Mouse (Mus musculus): ENCODE measurements around the gene Tspan32. TPM values are rescaled to one million over a fixed set of nuclear protein-coding genes. Genes with fewer than 3 reads are reported as not detected.
A peak's percentile ranks its signal among the peaks of the same experiment; 100 is the strongest.

Gene Tspan32
- polyA plus RNA-seq, 1 experiment: 0.25 TPM

DNA sequence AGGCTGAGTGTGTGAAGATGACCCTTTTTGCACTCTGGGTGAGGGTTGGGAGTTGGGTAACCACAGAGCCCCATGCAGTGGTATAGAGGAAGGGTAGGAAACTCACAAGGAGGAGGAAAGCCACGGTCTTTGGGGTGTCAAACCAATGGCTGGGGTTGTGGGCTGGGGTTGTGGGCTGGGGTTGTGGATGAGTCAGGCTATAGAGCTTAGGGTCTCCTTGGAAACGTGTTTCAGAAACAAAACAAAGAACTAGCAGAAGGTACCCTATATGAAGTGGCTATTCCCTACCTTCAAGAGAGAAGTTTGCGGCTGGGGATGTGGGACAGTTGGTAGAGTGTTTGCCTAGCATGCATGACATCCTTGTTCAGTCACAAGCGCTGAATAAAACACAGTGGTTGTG lies 5.2 kb downstream of the Tspan32 start:
- no peak for TF ChIP-seq CTCF (IDR thresholded peaks at IDR 0.05; ENCODE audit: borderline replicate concordance, insufficient read depth, low read depth, low read length)
- Histone ChIP-seq H3K27ac (ENCODE audit: insufficient read depth, low read length) (no peak overlapping the region), H3K4me1 (ENCODE audit: control insufficient read depth, insufficient read depth, low read length) (peaks cover 32% of the 10 kb centered on the region), H3K4me3 (replicated peaks; ENCODE audit: insufficient read depth, low read depth, low read length) (no peak overlapping the region), H3K27me3 (ENCODE audit: control insufficient read depth, insufficient read depth, low read length) (no peaks in the 10 kb centered on the region)
- no peak for DNase-seq
- 89% methylated on average over 4 of the region's 4 CpGs for WGBS

DNA sequence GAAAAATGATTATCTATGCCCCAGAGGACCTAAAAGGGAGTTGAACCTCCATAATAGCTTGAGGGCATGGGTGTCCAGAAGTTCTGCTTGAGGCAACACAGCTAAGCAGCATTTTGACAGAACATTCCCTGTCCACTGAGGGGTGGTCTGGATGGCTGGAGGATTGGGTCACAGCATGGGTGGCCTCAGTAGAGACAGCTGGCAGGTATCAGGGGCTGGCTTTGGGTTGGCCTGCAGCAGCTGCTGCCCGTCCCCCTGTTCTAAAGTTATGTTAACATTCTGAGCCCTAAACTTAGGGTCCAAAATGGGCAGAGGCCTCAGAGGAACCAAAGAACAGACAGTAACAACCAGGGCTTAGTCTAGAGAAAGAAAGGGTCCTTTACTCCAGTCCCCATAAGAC lies 6.4 kb downstream of the Tspan32 start:
- Histone ChIP-seq H3K4me1 (ENCODE audit: control insufficient read depth, insufficient read depth, low read length) (peaks cover 40% of the 10 kb centered on the region), H3K4me3 (replicated peaks; ENCODE audit: insufficient read depth, low read depth, low read length) (no peak overlapping the region), H3K27ac (ENCODE audit: insufficient read depth, low read length) (no peak overlapping the region), H3K27me3 (ENCODE audit: control insufficient read depth, insufficient read depth, low read length) (no peaks in the 10 kb centered on the region)
- DNase-seq: no peak
- no peak for TF ChIP-seq CTCF (IDR thresholded peaks at IDR 0.05; ENCODE audit: borderline replicate concordance, insufficient read depth, low read depth, low read length)
- no peak for TF ChIP-seq POLR2A (IDR thresholded peaks at IDR 0.05; ENCODE audit: borderline replicate concordance, insufficient read depth, low read length)
- WGBS: 90% methylated on average over 1 of the region's 1 CpGs

DNA sequence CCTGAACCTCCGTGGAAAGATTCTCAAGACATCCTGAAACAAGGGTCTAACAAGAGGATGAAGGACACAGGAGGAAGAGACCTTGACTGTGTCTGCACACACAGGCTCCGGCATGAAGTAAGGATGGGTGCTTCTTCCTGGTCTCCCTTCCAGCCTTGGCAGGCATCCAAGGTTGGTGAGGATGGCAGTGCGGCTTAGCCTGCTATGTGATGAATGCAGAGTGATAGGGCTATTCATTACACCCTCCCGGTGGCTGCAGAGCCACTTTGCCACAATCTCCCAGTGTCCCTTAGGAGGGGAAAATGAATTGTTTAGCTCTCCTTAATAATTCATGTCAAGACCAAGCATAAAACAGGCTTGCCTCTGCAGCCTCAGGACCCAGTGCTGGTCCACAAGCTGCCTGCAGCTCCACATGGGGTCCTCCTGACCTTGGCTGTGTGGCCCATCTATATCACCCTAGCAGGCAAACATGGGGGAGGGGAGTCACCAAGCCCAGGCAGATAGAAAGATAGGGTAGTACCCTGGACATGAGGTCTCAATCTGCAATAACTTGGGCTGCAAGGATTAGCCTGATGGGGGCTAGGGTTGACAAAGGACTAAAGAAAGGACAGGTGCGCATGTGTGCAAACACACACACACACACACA lies 7.5 kb downstream of the Tspan32 start:
- Histone ChIP-seq H3K27me3 (ENCODE audit: control insufficient read depth, insufficient read depth, low read length) (no peaks in the 10 kb centered on the region), H3K4me1 (ENCODE audit: control insufficient read depth, insufficient read depth, low read length) (peaks cover 45% of the 10 kb centered on the region), H3K27ac (ENCODE audit: insufficient read depth, low read length) (no peak overlapping the region), H3K4me3 (replicated peaks; ENCODE audit: insufficient read depth, low read depth, low read length) (no peak overlapping the region)
- 75% methylated on average over 5 of the region's 5 CpGs for WGBS
- DNase-seq: no peak
- TF ChIP-seq CTCF (IDR thresholded peaks at IDR 0.05; ENCODE audit: borderline replicate concordance, insufficient read depth, low read depth, low read length) (no peak), POLR2A (IDR thresholded peaks at IDR 0.05; ENCODE audit: borderline replicate concordance, insufficient read depth, low read length) (no peak)

DNA sequence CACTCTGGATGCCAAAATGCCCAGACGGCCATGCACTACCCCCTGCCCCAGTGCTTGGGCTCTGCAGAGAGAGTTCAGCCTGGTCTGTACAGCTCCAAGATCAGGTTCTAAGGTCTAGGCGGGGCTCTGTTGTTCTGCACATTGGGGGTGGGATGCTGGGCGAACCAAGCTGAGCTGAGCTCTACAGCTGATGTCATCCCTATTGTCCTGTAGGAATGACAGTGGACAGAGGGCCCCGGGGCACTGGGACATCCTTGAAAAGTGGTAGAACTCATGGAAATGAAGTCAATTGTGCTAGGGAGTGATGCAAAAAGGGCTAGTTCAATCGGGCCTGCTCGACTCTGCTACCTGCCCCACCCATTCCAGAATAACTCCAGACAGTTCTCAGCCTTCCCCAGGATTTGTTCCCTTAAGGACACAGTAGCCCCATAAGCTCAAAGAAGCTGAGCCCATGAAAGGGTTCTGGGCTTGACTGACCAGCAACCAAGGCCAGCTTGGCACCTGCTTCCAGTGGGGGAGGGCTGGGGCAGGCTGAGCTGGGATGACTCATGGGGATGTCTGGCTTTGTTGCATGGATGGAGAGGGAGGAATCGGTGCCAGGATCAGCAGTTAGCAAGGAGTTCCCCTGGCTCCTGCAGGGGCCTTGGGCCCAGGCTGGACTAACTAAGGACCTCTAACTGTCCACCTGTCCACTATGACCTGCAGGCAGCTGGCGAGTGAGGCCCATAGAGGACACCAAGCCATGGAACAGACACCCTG lies 8.8 kb downstream of the Tspan32 start:
- H3K27me3 ChIP-seq (ENCODE audit: control insufficient read depth, insufficient read depth, low read length): no peaks in the 10 kb centered on the region
- no peak overlapping the region for H3K4me3 ChIP-seq (replicated peaks; ENCODE audit: insufficient read depth, low read depth, low read length)
- TF ChIP-seq POLR2A (IDR thresholded peaks at IDR 0.05; ENCODE audit: borderline replicate concordance, insufficient read depth, low read length) (no peak), CTCF (IDR thresholded peaks at IDR 0.05; ENCODE audit: borderline replicate concordance, insufficient read depth, low read depth, low read length) (no peak)
- peak; percentile 79 to 92 for DNase-seq
- H3K4me1 ChIP-seq (ENCODE audit: control insufficient read depth, insufficient read depth, low read length): peaks cover 37% of the 10 kb centered on the region
- 39% methylated on average over 8 of the region's 8 CpGs for WGBS
- H3K27ac ChIP-seq (ENCODE audit: insufficient read depth, low read length): no peak overlapping the region

DNA sequence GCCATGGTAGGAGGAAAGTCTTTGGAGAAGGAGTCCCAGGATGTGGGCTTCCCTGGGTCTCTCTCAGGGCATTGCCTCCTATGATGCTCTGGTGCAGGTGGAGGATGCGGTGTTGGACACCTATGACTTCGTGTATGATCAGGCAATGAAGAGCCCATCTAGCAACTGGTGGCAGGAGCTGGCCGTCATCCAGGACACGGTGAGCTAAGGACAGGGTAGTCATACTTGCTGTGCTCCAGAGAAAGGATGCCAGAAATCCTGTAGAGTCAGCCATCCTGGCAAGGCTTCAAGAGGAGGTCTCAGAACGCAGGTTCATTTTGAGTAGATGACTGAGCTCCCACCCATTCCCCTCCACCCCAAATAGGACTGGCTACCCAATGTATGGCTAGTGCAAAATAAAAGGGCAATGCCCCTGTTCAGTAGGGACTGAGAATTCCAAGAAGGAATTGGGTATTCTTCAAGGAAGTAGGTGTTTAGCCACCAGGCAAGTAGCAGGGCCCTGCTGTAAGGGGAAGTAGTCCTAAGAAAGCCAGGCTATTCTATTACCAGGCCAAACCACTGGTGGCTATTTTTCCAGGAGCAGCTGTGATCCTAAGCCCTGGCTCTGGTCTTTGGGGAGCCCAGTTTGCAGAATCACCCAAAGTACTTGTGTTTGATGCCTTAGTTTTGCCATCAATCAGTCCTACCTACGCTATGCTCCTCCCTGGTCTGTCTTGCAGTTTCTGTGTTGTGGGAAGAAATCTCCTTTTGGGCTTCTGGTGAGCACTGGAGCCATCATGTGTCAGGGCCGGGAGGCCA lies 10.2 kb downstream of the Tspan32 start:
- peak in 1 of 2 experiments; percentile 26 for DNase-seq
- peaks cover 36% of the 10 kb centered on the region for H3K4me1 ChIP-seq (ENCODE audit: control insufficient read depth, insufficient read depth, low read length)
- no peak overlapping the region for H3K27ac ChIP-seq (ENCODE audit: insufficient read depth, low read length)
- TF ChIP-seq POLR2A (IDR thresholded peaks at IDR 0.05; ENCODE audit: borderline replicate concordance, insufficient read depth, low read length): no peak
- no peak overlapping the region for H3K4me3 ChIP-seq (replicated peaks; ENCODE audit: insufficient read depth, low read depth, low read length)
- 58% methylated on average over 7 of the region's 7 CpGs for WGBS
- H3K27me3 ChIP-seq (ENCODE audit: control insufficient read depth, insufficient read depth, low read length): no peaks in the 10 kb centered on the region

DNA sequence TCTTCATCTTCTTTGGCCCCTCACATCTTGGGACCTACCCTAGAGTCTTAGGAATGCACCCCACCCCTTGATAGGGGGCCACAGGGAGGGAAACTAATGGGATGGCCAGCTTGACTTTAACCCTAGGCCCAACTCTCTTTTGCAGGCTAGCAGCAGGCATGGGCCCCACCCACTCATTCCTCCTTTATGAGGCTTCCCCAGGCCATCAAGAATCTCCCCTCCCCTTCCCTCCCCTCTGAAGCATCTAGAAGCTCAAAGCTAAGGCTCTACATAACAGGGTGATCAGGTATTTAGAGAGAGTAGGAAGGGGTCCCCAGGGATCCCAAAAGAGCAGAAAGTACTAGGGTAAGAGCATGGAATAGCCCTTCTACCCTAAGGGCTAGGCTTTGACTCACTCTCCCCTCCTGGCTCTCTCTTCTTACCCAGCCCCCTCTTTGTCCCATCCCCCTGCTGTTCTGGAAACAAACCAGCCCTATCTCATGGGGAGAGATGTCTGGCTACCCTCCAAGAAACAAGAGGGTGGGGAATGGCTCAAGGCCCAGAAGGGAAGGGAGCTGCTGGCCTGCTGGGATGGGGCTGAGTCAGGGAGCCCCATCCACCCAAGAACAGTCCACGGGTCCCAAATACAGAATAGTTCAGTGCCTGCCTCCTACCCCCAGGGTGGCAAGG lies 11.0 kb downstream of the Tspan32 start:
- TF ChIP-seq CTCF (IDR thresholded peaks at IDR 0.05; ENCODE audit: borderline replicate concordance, insufficient read depth, low read depth, low read length) (no peak), POLR2A (IDR thresholded peaks at IDR 0.05; ENCODE audit: borderline replicate concordance, insufficient read depth, low read length) (no peak)
- Histone ChIP-seq H3K27me3 (ENCODE audit: control insufficient read depth, insufficient read depth, low read length) (no peaks in the 10 kb centered on the region), H3K4me3 (replicated peaks; ENCODE audit: insufficient read depth, low read depth, low read length) (no peak overlapping the region), H3K27ac (ENCODE audit: insufficient read depth, low read length) (no peak overlapping the region), H3K4me1 (ENCODE audit: control insufficient read depth, insufficient read depth, low read length) (peaks cover 36% of the 10 kb centered on the region)
- WGBS: 39% methylated on average over 1 of the region's 1 CpGs
- DNase-seq: peak in 1 of 2 experiments; percentile 30

DNA sequence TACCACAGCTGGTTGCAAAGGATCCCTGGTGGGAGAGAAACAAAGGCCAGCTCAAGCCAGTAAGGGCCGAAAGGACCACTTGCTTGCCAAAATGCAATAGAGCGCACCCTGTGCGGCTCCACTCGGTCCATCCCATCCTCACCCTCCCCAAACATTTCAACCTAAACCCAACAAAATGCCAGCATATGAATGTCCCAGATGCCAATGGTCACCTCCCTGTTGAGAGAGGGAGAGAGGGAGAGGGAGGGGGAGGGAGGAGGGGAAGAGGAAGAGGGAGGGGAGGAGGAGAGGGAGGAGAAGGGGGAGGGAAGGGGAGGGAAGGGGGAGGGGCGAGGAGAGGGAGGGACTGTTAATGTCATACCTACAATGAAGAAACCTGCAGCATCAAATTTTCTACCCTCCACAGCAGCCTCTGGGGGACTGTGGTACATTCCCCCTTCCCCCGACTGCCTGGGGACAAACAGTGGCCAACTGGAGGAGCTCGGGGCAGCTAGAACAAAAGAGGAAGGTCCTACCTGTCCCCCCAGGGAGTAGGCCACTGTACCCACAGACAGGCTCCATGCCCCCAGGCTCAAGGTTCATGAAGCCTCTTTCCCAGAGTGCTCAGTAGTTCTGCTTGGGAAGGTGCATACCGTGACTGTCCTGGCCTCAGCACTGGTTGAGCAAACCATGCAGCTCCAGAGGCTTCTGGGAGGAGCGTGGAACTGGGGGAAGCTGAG lies 11.7 kb downstream of the Tspan32 start:
- H3K4me3 ChIP-seq (replicated peaks; ENCODE audit: insufficient read depth, low read depth, low read length): no peak overlapping the region
- no peaks in the 10 kb centered on the region for H3K27me3 ChIP-seq (ENCODE audit: control insufficient read depth, insufficient read depth, low read length)
- TF ChIP-seq POLR2A (IDR thresholded peaks at IDR 0.05; ENCODE audit: borderline replicate concordance, insufficient read depth, low read length): no peak
- TF ChIP-seq CTCF (IDR thresholded peaks at IDR 0.05; ENCODE audit: borderline replicate concordance, insufficient read depth, low read depth, low read length): no peak
- H3K27ac ChIP-seq (ENCODE audit: insufficient read depth, low read length): no peak overlapping the region
- peaks cover 36% of the 10 kb centered on the region for H3K4me1 ChIP-seq (ENCODE audit: control insufficient read depth, insufficient read depth, low read length)
- WGBS: 61% methylated on average over 9 of the region's 9 CpGs
- no peak for DNase-seq
